Mouse (Mus musculus): ENCODE data around the gene Rnf149. TPM values are rescaled to one million over a fixed set of nuclear protein-coding genes. Genes with fewer than 3 reads are reported as not detected.

Rnf149 gene
- total and polyA plus RNA-seq, 2 experiments, result 58.9 to 83.6 TPM

DNA sequence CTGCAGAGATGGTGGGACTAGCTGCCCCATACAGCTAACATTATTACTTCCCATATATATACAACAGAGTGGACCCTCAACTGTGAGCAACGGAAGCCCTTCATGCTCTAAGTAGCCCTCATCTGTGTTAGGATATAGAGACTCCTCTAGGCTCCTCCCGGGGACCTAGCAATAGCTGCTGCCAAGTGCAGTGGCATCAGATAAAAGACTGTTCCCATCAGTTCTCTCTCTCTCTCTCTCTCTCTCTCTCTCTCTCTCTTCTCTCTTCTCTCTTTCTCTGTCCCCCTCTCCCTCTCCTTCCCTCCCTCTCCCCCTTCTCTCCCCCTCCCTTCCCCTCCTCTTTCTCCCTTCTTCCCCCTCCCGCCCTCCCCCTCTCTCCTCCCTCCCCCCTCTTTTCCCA is 4.0 kb upstream of the Rnf149 start:
- 86% methylated on average over 2 of the region's 3 CpGs for WGBS
- TF ChIP-seq POLR2A (IDR thresholded peaks at IDR 0.05; ENCODE audit: extremely low read depth, insufficient read depth, low read length), result no peak
- no peak for TF ChIP-seq CTCF (IDR thresholded peaks at IDR 0.05; ENCODE audit: low read depth, low read length)

GRCm38 (mm10) chr1:39579139-39579538 is 1.9 kb upstream of the Rnf149 start:
- Histone ChIP-seq H3K4me1 (ENCODE audit: control insufficient read depth, insufficient read depth, low read length) (peaks cover 21% of the 10 kb centered on the region), H3K9ac (ENCODE audit: low read depth, low read length) (no peak overlapping the region), H3K27me3 (ENCODE audit: control insufficient read depth, insufficient read depth, low read length) (no peaks in the 10 kb centered on the region), H3K36me3 (ENCODE audit: control insufficient read depth, insufficient read depth, low read length) (no peaks in the 10 kb centered on the region), H3K27ac (replicated peaks; ENCODE audit: insufficient read depth, low read depth, low read length) (peak overlapping the region; percentile 64; the same call in 1 of the 2 replicates), H3K79me2 (ENCODE audit: control insufficient read depth, insufficient read depth, low read length) (peaks cover 13% of the 10 kb centered on the region; the same call in 1 of the 2 replicates), H3K4me3 (ENCODE audit: insufficient read depth, low read depth, low read length) (no peak overlapping the region)
- TF ChIP-seq POLR2A (IDR thresholded peaks at IDR 0.05; ENCODE audit: extremely low read depth, insufficient read depth, low read length) (no peak), CTCF (IDR thresholded peaks at IDR 0.05; ENCODE audit: low read depth, low read length) (no peak)
- no peak for DNase-seq (ENCODE audit: extremely low read depth, low read depth, low spot score)
- 77% methylated on average over 6 of the region's 6 CpGs for WGBS

More for the DNA sequence above, 4.0 kb upstream of the Rnf149 start:
- H3K4me3 ChIP-seq (ENCODE audit: insufficient read depth, low read depth, low read length), result no peak overlapping the region
- H3K27me3 ChIP-seq (ENCODE audit: control insufficient read depth, insufficient read depth, low read length), result no peaks in the 10 kb centered on the region
- H3K79me2 ChIP-seq (ENCODE audit: control insufficient read depth, insufficient read depth, low read length), result peaks cover 8% of the 10 kb centered on the region; the same call in 1 of the 2 replicates
- H3K9ac ChIP-seq (ENCODE audit: low read depth, low read length), result no peak overlapping the region
- DNase-seq (ENCODE audit: extremely low read depth, low read depth, low spot score), result no peak
- no peaks in the 10 kb centered on the region for H3K36me3 ChIP-seq (ENCODE audit: control insufficient read depth, insufficient read depth, low read length)
- no peak overlapping the region for H3K27ac ChIP-seq (replicated peaks; ENCODE audit: insufficient read depth, low read depth, low read length)
- peaks cover 11% of the 10 kb centered on the region for H3K4me1 ChIP-seq (ENCODE audit: control insufficient read depth, insufficient read depth, low read length)

GRCm38 (mm10) chr1:39578446-39578845 is 1.2 kb upstream of the Rnf149 start:
- no peak overlapping the region for H3K4me3 ChIP-seq (ENCODE audit: insufficient read depth, low read depth, low read length)
- no peak overlapping the region for H3K9ac ChIP-seq (ENCODE audit: low read depth, low read length)
- DNase-seq (ENCODE audit: extremely low read depth, low read depth, low spot score), result peak; percentile 72
- peaks cover 16% of the 10 kb centered on the region; the same call in 1 of the 2 replicates for H3K79me2 ChIP-seq (ENCODE audit: control insufficient read depth, insufficient read depth, low read length)
- WGBS, result 22% methylated on average over 5 of the region's 5 CpGs
- peaks cover 24% of the 10 kb centered on the region for H3K4me1 ChIP-seq (ENCODE audit: control insufficient read depth, insufficient read depth, low read length)
- no peaks in the 10 kb centered on the region for H3K36me3 ChIP-seq (ENCODE audit: control insufficient read depth, insufficient read depth, low read length)
- TF ChIP-seq POLR2A (IDR thresholded peaks at IDR 0.05; ENCODE audit: extremely low read depth, insufficient read depth, low read length) (no peak), CTCF (IDR thresholded peaks at IDR 0.05; ENCODE audit: low read depth, low read length) (no peak)
- H3K27me3 ChIP-seq (ENCODE audit: control insufficient read depth, insufficient read depth, low read length), result no peaks in the 10 kb centered on the region
- peak overlapping the region; percentile 56; the same call in 1 of the 2 replicates for H3K27ac ChIP-seq (replicated peaks; ENCODE audit: insufficient read depth, low read depth, low read length)

GRCm38 (mm10) chr1:39576431-39577243 is 568 bp downstream of the Rnf149 start:
- under 1% methylated on average over 86 of the region's 88 CpGs for WGBS
- peaks cover 20% of the 10 kb centered on the region; the same call in 1 of the 2 replicates for H3K79me2 ChIP-seq (ENCODE audit: control insufficient read depth, insufficient read depth, low read length)
- no peaks in the 10 kb centered on the region for H3K36me3 ChIP-seq (ENCODE audit: control insufficient read depth, insufficient read depth, low read length)
- no peak for DNase-seq (ENCODE audit: extremely low read depth, low read depth, low spot score)
- peak overlapping the region; percentile 85 for H3K27ac ChIP-seq (replicated peaks; ENCODE audit: insufficient read depth, low read depth, low read length)
- peak overlapping the region; percentile 94 for H3K4me3 ChIP-seq (ENCODE audit: insufficient read depth, low read depth, low read length)
- TF ChIP-seq POLR2A (IDR thresholded peaks at IDR 0.05; ENCODE audit: extremely low read depth, insufficient read depth, low read length) (no peak), CTCF (IDR thresholded peaks at IDR 0.05; ENCODE audit: low read depth, low read length) (peak; percentile 2; the same call in 1 of the 2 replicates)
- H3K27me3 ChIP-seq (ENCODE audit: control insufficient read depth, insufficient read depth, low read length), result no peaks in the 10 kb centered on the region
- H3K4me1 ChIP-seq (ENCODE audit: control insufficient read depth, insufficient read depth, low read length), result peaks cover 33% of the 10 kb centered on the region
- H3K9ac ChIP-seq (ENCODE audit: low read depth, low read length), result peak overlapping the region; percentile 98

DNA sequence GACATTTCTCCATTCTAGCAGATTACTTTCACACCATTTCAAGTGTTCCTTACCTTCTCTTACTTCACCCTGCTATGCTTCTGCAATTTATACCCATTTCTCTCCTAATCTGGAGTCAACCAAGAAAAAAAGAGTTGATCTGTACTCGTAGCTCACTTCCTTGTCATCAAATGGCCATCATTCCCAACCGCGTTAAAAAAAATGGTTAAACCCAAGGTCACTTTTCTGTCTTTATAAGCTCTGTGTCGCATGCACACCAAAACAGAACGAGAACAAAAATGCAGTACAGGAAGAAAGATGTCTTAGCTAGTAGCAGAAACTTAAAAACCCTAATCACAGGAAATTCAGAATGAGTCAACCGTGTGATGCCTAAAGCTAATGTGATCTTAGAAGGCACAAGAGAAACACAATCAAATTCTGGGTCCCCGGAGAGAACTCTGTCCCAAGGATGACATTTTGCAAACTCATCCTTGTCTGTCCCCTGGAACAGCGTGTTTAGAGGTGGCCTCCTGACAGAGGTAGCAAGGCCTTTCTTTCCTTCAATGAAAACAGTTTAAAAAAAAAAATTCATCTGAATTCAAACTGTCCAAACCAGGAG is 1.3 kb downstream of the Rnf149 start:
- no peak for TF ChIP-seq CTCF (IDR thresholded peaks at IDR 0.05; ENCODE audit: low read depth, low read length)
- no peak for TF ChIP-seq POLR2A (IDR thresholded peaks at IDR 0.05; ENCODE audit: extremely low read depth, insufficient read depth, low read length)
- peak overlapping the region; percentile 98 for H3K9ac ChIP-seq (ENCODE audit: low read depth, low read length)
- H3K27me3 ChIP-seq (ENCODE audit: control insufficient read depth, insufficient read depth, low read length), result no peaks in the 10 kb centered on the region
- H3K4me3 ChIP-seq (ENCODE audit: insufficient read depth, low read depth, low read length), result peak overlapping the region; percentile 94
- no peak for DNase-seq (ENCODE audit: extremely low read depth, low read depth, low spot score)
- H3K4me1 ChIP-seq (ENCODE audit: control insufficient read depth, insufficient read depth, low read length), result peaks cover 38% of the 10 kb centered on the region
- peak overlapping the region; percentile 85 for H3K27ac ChIP-seq (replicated peaks; ENCODE audit: insufficient read depth, low read depth, low read length)
- 8% methylated on average over 8 of the region's 8 CpGs for WGBS
- H3K79me2 ChIP-seq (ENCODE audit: control insufficient read depth, insufficient read depth, low read length), result peaks cover 22% of the 10 kb centered on the region; the same call in 1 of the 2 replicates
- no peaks in the 10 kb centered on the region for H3K36me3 ChIP-seq (ENCODE audit: control insufficient read depth, insufficient read depth, low read length)
